Mouse (Mus musculus) embryo, embryonic 10.5 days (tissue): ENCODE measurements at regions not wholly inside any gene's neighbourhood (a gene's known extent, or its start where the extent isn't known, plus 50 kb on each side); places are given as distances from the start of the nearest gene placed in this dataset.
A peak's percentile ranks its signal among the peaks of the same experiment; 100 is the strongest.

Experiments
- DNase-seq: peaks from one replicate; pipeline ENCODE4 v3.0.0-alpha.2; 2015; ENCODE audit warnings: low spot score

- DNase-seq, result no peak
Observed at GRCm38 (mm10) chr14:40308316-40308715, 584.8 kb downstream of the Sh2d4b start.

GRCm38 (mm10) chr14:40279194-40279593, 613.9 kb downstream of the Sh2d4b start:
- no peak for DNase-seq

GRCm38 (mm10) chr14:40275331-40275730, 617.7 kb downstream of the Sh2d4b start:
- DNase-seq, result peak; percentile 1

- no peak for DNase-seq
Observed at GRCm38 (mm10) chr14:40261646-40262045, 631.4 kb downstream of the Sh2d4b start.

GRCm38 (mm10) chr14:40232084-40232483, 661.0 kb downstream of the Sh2d4b start:
- DNase-seq, result no peak

- DNase-seq, result no peak
Observed at GRCm38 (mm10) chr14:40224331-40224730, 668.7 kb downstream of the Sh2d4b start.
